Mouse (Mus musculus) G1E (cell line): ENCODE data around the gene Gpr4. TPM values are rescaled to one million over a fixed set of nuclear protein-coding genes. Genes with fewer than 3 reads are reported as not detected.

ENCODE experiments used
- ATAC-seq: 2 replicates; pipeline ENCODE4 v1.8.0; 2016; ENCODE audit warnings: mild to moderate bottlenecking; ENCODE audit not compliant: insufficient number of reproducible peaks, poor library complexity, low FRiP score, severe bottlenecking; ENCODE audit errors: extremely low read depth
- DNase-seq: peaks from one replicate; pipeline ENCODE4 v3.0.0; 2012; ENCODE audit warnings: low spot score
- H3K27me3 ChIP-seq: 2 replicates; pipeline ENCODE4 v1.6.1; 2012; ENCODE audit warnings: mild to moderate bottlenecking, low read length, inconsistent platforms; ENCODE audit not compliant: insufficient read depth
- H3K36me3 ChIP-seq: replicated peaks from 2 replicates; pipeline ENCODE3; 2012; ENCODE audit warnings: mild to moderate bottlenecking, inconsistent platforms
- H3K4me1 ChIP-seq: 2 replicates; pipeline ENCODE4 v1.6.1; 2012; ENCODE audit warnings: low read depth, low read length, inconsistent platforms, mixed read lengths; ENCODE audit not compliant: insufficient read depth
- H3K4me3 ChIP-seq: 2 replicates; pipeline ENCODE4 v1.5.1; 2012; ENCODE audit warnings: low read depth, mild to moderate bottlenecking, inconsistent platforms, low read length, moderate library complexity, mixed read lengths
- H3K9me3 ChIP-seq: replicated peaks from 2 replicates; pipeline ENCODE4 v1.6.1; 2012; ENCODE audit warnings: inconsistent platforms
- CTCF ChIP-seq: IDR thresholded peaks from 2 replicates; pipeline ENCODE4 v1.5.1; 2012; ENCODE audit warnings: low read depth, low read length, inconsistent platforms, mixed read lengths
- GATA1 ChIP-seq: IDR thresholded peaks from 2 replicates; pipeline ENCODE4 v1.6.1; 2012; ENCODE audit warnings: borderline replicate concordance, low read length, inconsistent platforms, mixed read lengths
- GATA2 ChIP-seq: IDR thresholded peaks from 2 replicates; pipeline ENCODE4 v1.6.1; 2012; ENCODE audit warnings: low read depth, low read length, inconsistent platforms, borderline replicate concordance
- POLR2AphosphoS5 ChIP-seq: IDR thresholded peaks from 2 replicates; pipeline ENCODE4 v1.6.1; 2012; ENCODE audit warnings: low read depth, low read length, inconsistent platforms; ENCODE audit not compliant: insufficient replicate concordance
- TAL1 ChIP-seq: conservative IDR thresholded peaks from 2 replicates; pipeline ENCODE4 v1.6.1; 2012; ENCODE audit warnings: low read depth, low read length, inconsistent platforms, mixed read lengths
- polyA plus RNA-seq: library from polyadenylated mRNA; stranded (reverse); fragments of >175 nt; gene quantifications from 2 replicates; pipeline ENCODE4 v1.2.3, GENCODE M21; 2012
- total RNA-seq, 2 experiments: library from RNA; stranded (forward) in 1 of 2; stranded (reverse) in 1 of 2; fragments of 200-1000 nt in 1 of 2; fragments of >200 nt in 1 of 2; fragmentation: Nextera tagmentation in 1 of 2; gene quantifications; 2 replicates each; pipeline ENCODE4 v1.2.3; 2014 to 2017

Gpr4 gene
- 0.30 TPM in 1 of 2 replicates, not detected in the other for total RNA-seq (2014; fragmentation: Nextera tagmentation)
- 0.11 and 0.12 TPM in 2 replicates for total RNA-seq (2017)
- 0.06 and 0.16 TPM in 2 replicates for polyA plus RNA-seq

- TF ChIP-seq POLR2AphosphoS5 (no peak), TAL1 (no peak), CTCF (no peak), GATA1 (no peak), GATA2 (no peak)
- Histone ChIP-seq H3K4me3 (no peak within 1 kb of the TSS; the same call in 1 of the 2 replicates), H3K4me1 (peaks cover 15% of the 10 kb centered on the region), H3K9me3 (peaks cover 6% of the 10 kb centered on the region), H3K36me3 (no peaks in the 10 kb centered on the region), H3K27me3 (peaks cover 33% of the 10 kb centered on the region)
- ATAC-seq (no peak), DNase-seq (no peak)
Measured at GRCm38 (mm10) chr7:19211996-19212755, at the start of gene Gpr4. Gene Gpr4 (plus strand): TSS chr7:19212538.

GRCm38 (mm10) chr7:19162928-19163327, 49.4 kb upstream of the Gpr4 start:
- ATAC-seq (no peak), DNase-seq (no peak)
- no peak for TF ChIP-seq GATA1
- TF ChIP-seq CTCF = no peak
- TF ChIP-seq POLR2AphosphoS5 = no peak
- no peak for TF ChIP-seq TAL1
- TF ChIP-seq GATA2 = no peak
- H3K9me3 ChIP-seq = no peaks in the 10 kb centered on the region
- H3K4me1 ChIP-seq = peaks cover 51% of the 10 kb centered on the region
- H3K27me3 ChIP-seq = peaks cover 30% of the 10 kb centered on the region
- no peak overlapping the region for H3K4me3 ChIP-seq
- H3K36me3 ChIP-seq = peaks cover 38% of the 10 kb centered on the region

GRCm38 (mm10) chr7:19163752-19164151, 48.6 kb upstream of the Gpr4 start:
- no peak for DNase-seq
- no peak for ATAC-seq
- TF ChIP-seq TAL1 = no peak
- TF ChIP-seq GATA2 = no peak
- TF ChIP-seq POLR2AphosphoS5 = no peak
- no peak for TF ChIP-seq CTCF
- TF ChIP-seq GATA1 = no peak
- no peaks in the 10 kb centered on the region for H3K9me3 ChIP-seq
- peaks cover 38% of the 10 kb centered on the region for H3K27me3 ChIP-seq
- H3K4me3 ChIP-seq = no peak overlapping the region; the same call in 1 of the 2 replicates
- H3K36me3 ChIP-seq = peaks cover 32% of the 10 kb centered on the region
- peaks cover 56% of the 10 kb centered on the region for H3K4me1 ChIP-seq

- DNase-seq (no peak), ATAC-seq (0 out of 2 replicates have a peak, but pooled peaks have one; percentile 40)
- TF ChIP-seq TAL1 (no peak), CTCF (no peak), POLR2AphosphoS5 (no peak), GATA2 (no peak), GATA1 (no peak)
- Histone ChIP-seq H3K27me3 (peaks cover 39% of the 10 kb centered on the region), H3K4me3 (no peak overlapping the region; the same call in 1 of the 2 replicates), H3K9me3 (no peaks in the 10 kb centered on the region), H3K36me3 (peaks cover 29% of the 10 kb centered on the region), H3K4me1 (peaks cover 55% of the 10 kb centered on the region)
Measured at GRCm38 (mm10) chr7:19164189-19164588, 48.1 kb upstream of the Gpr4 start.

- ATAC-seq (no peak), DNase-seq (no peak)
- no peak for TF ChIP-seq CTCF
- no peak for TF ChIP-seq GATA1
- no peak for TF ChIP-seq POLR2AphosphoS5
- TF ChIP-seq TAL1 = no peak
- no peak for TF ChIP-seq GATA2
- Histone ChIP-seq H3K4me3 (peak overlapping the region; percentile 61; the same call in 1 of the 2 replicates), H3K4me1 (peaks cover 51% of the 10 kb centered on the region), H3K27me3 (peaks cover 47% of the 10 kb centered on the region), H3K9me3 (no peaks in the 10 kb centered on the region), H3K36me3 (peaks cover 21% of the 10 kb centered on the region)
Measured at GRCm38 (mm10) chr7:19164978-19165377, 47.4 kb upstream of the Gpr4 start.

- peaks cover 43% of the 10 kb centered on the region for H3K4me1 ChIP-seq
- DNase-seq (peak; percentile 66), ATAC-seq (no peak)
- peaks cover 52% of the 10 kb centered on the region for H3K27me3 ChIP-seq
- H3K9me3 ChIP-seq = no peaks in the 10 kb centered on the region
- peak within 1 kb of the TSS; percentile 63; the same call in 1 of the 2 replicates for H3K4me3 ChIP-seq
- TF ChIP-seq CTCF = no peak
- peaks cover 16% of the 10 kb centered on the region for H3K36me3 ChIP-seq
Measured at GRCm38 (mm10) chr7:19165656-19166423, 46.5 kb upstream of the Gpr4 start, which contains the start of gene Gipr. Gene Gipr (minus strand): TSS chr7:19166127.
